Mouse (Mus musculus) midbrain, postnatal 0 days (tissue): ENCODE measurements around the gene Samhd1. TPM values are rescaled to one million over a fixed set of nuclear protein-coding genes. Genes with fewer than 3 reads are reported as not detected.

Source experiments
- ATAC-seq: fragments of 200-750 bp; cut with Nextera tagmentation; 2 replicates; pipeline ENCODE4 v1.8.0; 2017; ENCODE audit warnings: moderate number of reproducible peaks, mild to moderate bottlenecking, moderate TSS enrichment, moderate library complexity; ENCODE audit not compliant: low FRiP score
- DNase-seq: peaks from one replicate; pipeline ENCODE4 v3.0.0-alpha.2; 2015; ENCODE audit warnings: low spot score
- H3K27ac ChIP-seq: fragments of 300-500 bp; sonication (generic); 2 replicates; pipeline ENCODE4 v1.5.1; 2014; ENCODE audit warnings: low read depth, mild to moderate bottlenecking, low read length, mixed read lengths
- H3K27me3 ChIP-seq: fragments of 300-500 bp; sonication (generic); 2 replicates; pipeline ENCODE4 v1.6.1; 2014; ENCODE audit warnings: low read length, control low read depth, mixed read lengths; ENCODE audit not compliant: insufficient read depth
- H3K36me3 ChIP-seq: fragments of 300-500 bp; sonication (generic); 2 replicates; pipeline ENCODE4 v1.6.1; 2014; ENCODE audit warnings: low read length, control low read depth, mixed read lengths; ENCODE audit not compliant: insufficient read depth
- H3K4me1 ChIP-seq: fragments of 300-500 bp; sonication (generic); 2 replicates; pipeline ENCODE4 v1.6.1; 2014; ENCODE audit warnings: mild to moderate bottlenecking, control low read depth, antibody characterized with exemption, low read length, mixed read lengths; ENCODE audit not compliant: insufficient read depth
- H3K4me2 ChIP-seq: fragments of 300-500 bp; sonication (generic); 2 replicates; pipeline ENCODE4 v1.6.1; 2014; ENCODE audit warnings: low read depth, mild to moderate bottlenecking, low read length, mixed read lengths; ENCODE audit not compliant: poor library complexity, severe bottlenecking
- H3K4me3 ChIP-seq: fragments of 300-500 bp; sonication (generic); 2 replicates; pipeline ENCODE4 v1.5.1; 2014; ENCODE audit warnings: low read depth, mild to moderate bottlenecking, low read length, moderate library complexity
- H3K9ac ChIP-seq: fragments of 300-500 bp; sonication (generic); replicated peaks from 2 replicates; pipeline ENCODE4 v1.6.1; 2014; ENCODE audit warnings: mild to moderate bottlenecking, low read length, moderate library complexity, mixed read lengths; ENCODE audit not compliant: poor library complexity, severe bottlenecking
- H3K9me3 ChIP-seq: fragments of 300-500 bp; sonication (generic); 2 replicates; pipeline ENCODE4 v1.6.1; 2016; ENCODE audit warnings: low read length, control low read depth
- CTCF ChIP-seq: IDR thresholded peaks from 2 replicates; pipeline ENCODE4 v1.5.1; 2016; ENCODE audit warnings: antibody characterized with exemption, mild to moderate bottlenecking
- WGBS: fragments of 180-500 bp; shearing (Covaris S2); extraction: QIAGEN DNeasy Blood & Tissue Kit; methylation state at CpG from one replicate; pipeline ENCODE4 v1.1.7; 2014; 5-methylcytosine and 5-hydroxymethylcytosine counted together
- polyA plus RNA-seq: library from polyadenylated mRNA; unstranded; fragments of >200 nt; fragmentation: Nextera tagmentation; extraction: Ambion mirVana; gene quantifications from 2 replicates; pipeline ENCODE4 v1.2.1, GENCODE M21; 2015
- total RNA-seq: library from RNA; depleted of rRNA; stranded (reverse); fragments of >200 nt; gene quantifications from 2 replicates; pipeline ENCODE4 v1.2.3, GENCODE M21; 2014; rRNA removed

The Samhd1 gene
- total and polyA plus RNA-seq, 2 experiments from 2014 or later = 9.9 to 13.0 TPM

GRCm38 (mm10) chr2:157052448-157052847 lies 82.6 kb downstream of the Samhd1 start:
- no peaks in the 10 kb centered on the region for H3K9me3 ChIP-seq
- H3K4me3 ChIP-seq = no peak overlapping the region
- peaks cover 21% of the 10 kb centered on the region for H3K4me1 ChIP-seq
- ATAC-seq (no peak), DNase-seq (no peak)
- H3K9ac ChIP-seq = no peak overlapping the region
- H3K27ac ChIP-seq = peak overlapping the region; percentile 43
- H3K27me3 ChIP-seq = no peaks in the 10 kb centered on the region
- peaks cover 33% of the 10 kb centered on the region for H3K36me3 ChIP-seq
- TF ChIP-seq CTCF = no peak
- WGBS = 76% methylated on average over 8 of the region's 8 CpGs
- no peak overlapping the region for H3K4me2 ChIP-seq

DNA sequence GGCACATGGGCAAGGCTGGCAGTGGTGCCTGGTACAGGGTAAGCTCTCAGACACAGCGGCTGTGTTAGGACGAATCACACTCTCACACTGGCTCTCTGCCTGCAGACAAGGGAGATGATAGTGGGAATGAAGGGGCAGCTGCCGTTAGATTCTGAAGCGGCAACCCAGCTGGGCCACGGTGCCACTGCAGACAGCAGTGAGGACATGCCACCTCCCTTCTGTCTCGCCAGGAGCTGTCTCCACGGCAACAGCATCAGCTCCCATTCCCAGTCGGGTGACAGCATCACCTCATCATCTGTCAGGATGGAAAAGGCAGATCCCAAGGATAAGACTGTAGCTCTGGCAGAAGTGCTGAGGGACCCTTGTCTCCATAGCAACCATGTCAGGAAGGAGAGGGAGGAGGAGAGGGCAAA lies 85.2 kb downstream of the Samhd1 start:
- H3K9me3 ChIP-seq = no peaks in the 10 kb centered on the region
- peak overlapping the region; percentile 57 for H3K9ac ChIP-seq
- TF ChIP-seq CTCF = no peak
- 15% methylated on average over 8 of the region's 8 CpGs for WGBS
- H3K4me1 ChIP-seq = peaks cover 21% of the 10 kb centered on the region
- H3K4me3 ChIP-seq = no peak overlapping the region
- H3K4me2 ChIP-seq = peak overlapping the region; percentile 30; the same call in 1 of the 2 replicates
- H3K27me3 ChIP-seq = no peaks in the 10 kb centered on the region
- peak overlapping the region; percentile 94 for H3K27ac ChIP-seq
- peak; percentile 94 for DNase-seq
- ATAC-seq = peak; percentile 80
- H3K36me3 ChIP-seq = peaks cover 34% of the 10 kb centered on the region

DNA sequence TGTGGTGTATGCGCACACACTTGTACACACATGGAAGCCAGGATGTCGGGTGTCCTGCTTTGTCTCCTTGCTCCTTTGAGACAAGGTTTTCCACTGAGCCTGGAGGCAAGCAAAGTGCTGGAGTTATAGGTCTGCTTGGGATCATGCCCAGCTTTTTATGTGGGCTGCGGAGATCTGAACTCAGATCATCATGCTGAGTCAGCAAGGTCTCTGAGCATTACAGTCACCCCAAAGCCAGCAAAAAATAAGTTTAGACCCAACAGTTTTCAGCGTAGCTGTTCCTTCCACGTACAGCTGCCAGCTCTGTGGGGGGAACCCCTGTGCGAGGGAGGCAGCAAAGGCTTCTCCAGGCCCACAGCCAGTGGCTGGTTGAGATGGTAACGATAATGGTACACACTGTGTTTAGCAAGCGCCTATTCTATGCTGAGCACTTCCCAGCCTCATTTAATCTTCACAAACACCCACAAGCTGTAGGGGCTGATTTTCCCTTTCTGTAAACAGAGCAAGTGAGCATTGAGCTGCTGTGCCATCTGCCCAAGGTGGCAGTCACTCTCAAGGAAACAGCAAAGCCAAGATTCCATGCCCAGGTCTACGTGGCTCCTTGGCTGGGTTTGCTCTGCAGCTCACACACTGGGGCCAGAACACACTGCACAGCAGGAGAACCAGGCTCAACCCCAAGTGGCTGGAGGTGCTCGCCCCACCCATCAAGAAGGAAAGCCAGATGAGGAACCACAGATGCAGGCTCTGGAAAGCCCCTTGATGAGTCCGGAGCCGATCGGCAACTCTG lies 86.5 kb downstream of the Samhd1 start:
- WGBS = 70% methylated on average over 13 of the region's 13 CpGs
- ATAC-seq = no peak

More for the DNA sequence above, 86.5 kb downstream of the Samhd1 start:
- no peak overlapping the region; the same call in 1 of the 2 replicates for H3K9ac ChIP-seq
- DNase-seq = peak; percentile 65
- peak overlapping the region; percentile 94 for H3K27ac ChIP-seq
- H3K9me3 ChIP-seq = no peaks in the 10 kb centered on the region
- H3K36me3 ChIP-seq = peaks cover 31% of the 10 kb centered on the region
- peaks cover 21% of the 10 kb centered on the region for H3K4me1 ChIP-seq
- no peak overlapping the region for H3K4me3 ChIP-seq
- no peak overlapping the region for H3K4me2 ChIP-seq
- TF ChIP-seq CTCF = no peak
- H3K27me3 ChIP-seq = no peaks in the 10 kb centered on the region

Other genes with a start within 250 kb of the Samhd1 start
- not detected in 2 replicates for gene Sla2, start 248.1 kb downstream of the Samhd1 start, total RNA-seq
- gene Sla2, start 248.1 kb downstream of the Samhd1 start, polyA plus RNA-seq = 0.07 TPM in 1 of 2 replicates, not detected in the other
- 141 and 178 TPM in 2 replicates for gene Ndrg3, start 143.2 kb downstream of the Samhd1 start, total RNA-seq
- 160 and 169 TPM in 2 replicates for gene Ndrg3, start 143.2 kb downstream of the Samhd1 start, polyA plus RNA-seq
- 5.3 and 8.8 TPM in 2 replicates for gene Dsn1, start 128.1 kb downstream of the Samhd1 start, total RNA-seq
- gene Dsn1, start 128.1 kb downstream of the Samhd1 start, polyA plus RNA-seq = 7.2 and 7.8 TPM in 2 replicates
- 122 and 132 TPM in 2 replicates for gene Soga1, start 56.0 kb downstream of the Samhd1 start, total RNA-seq
- 2.8 and 3.9 TPM in 2 replicates for gene Soga1, start 56.0 kb downstream of the Samhd1 start, polyA plus RNA-seq
- not detected in 2 replicates for gene Tldc2, start 48.2 kb downstream of the Samhd1 start, total RNA-seq
- not detected in 2 replicates for gene Tldc2, start 48.2 kb downstream of the Samhd1 start, polyA plus RNA-seq
- 6.7 and 8.0 TPM in 2 replicates for gene Rbl1, start 69.3 kb upstream of the Samhd1 start, total RNA-seq
- gene Rbl1, start 69.3 kb upstream of the Samhd1 start, polyA plus RNA-seq = 3.1 and 3.8 TPM in 2 replicates
- 233 and 242 TPM in 2 replicates for gene Rpn2, start 143.8 kb upstream of the Samhd1 start, total RNA-seq
- 193 and 204 TPM in 2 replicates for gene Rpn2, start 143.8 kb upstream of the Samhd1 start, polyA plus RNA-seq
- gene Mroh8, start 144.3 kb upstream of the Samhd1 start, total RNA-seq = 0.09 and 0.66 TPM in 2 replicates
- 0.44 and 0.47 TPM in 2 replicates for gene Mroh8, start 144.3 kb upstream of the Samhd1 start, polyA plus RNA-seq
- 1.3 and 3.0 TPM in 2 replicates for gene Ghrh, start 212.2 kb upstream of the Samhd1 start, total RNA-seq
- gene Ghrh, start 212.2 kb upstream of the Samhd1 start, polyA plus RNA-seq = 5.0 and 7.6 TPM in 2 replicates
- 70.8 and 70.9 TPM in 2 replicates for gene Manbal, start 232.3 kb upstream of the Samhd1 start, total RNA-seq
- 129 and 132 TPM in 2 replicates for gene Manbal, start 232.3 kb upstream of the Samhd1 start, polyA plus RNA-seq